Mouse (Mus musculus): ENCODE results near the gene Cyp2f2.

Gene Cyp2f2

GRCm38 (mm10) chr7:27133757-27134156 is 14.0 kb downstream of the Cyp2f2 start:
- in situ Hi-C loops (cut with MboI; ENCODE audit: unreplicated experiment in 2 of 2), result loop anchor here (25.0 kb wide), 2 partner anchors 321 to 1371 kb away; partner anchors contain the start of genes Cyp2g1 (in 1 of the 2) and Hnrnpul1 (in 1 of the 2)

GRCm38 (mm10) chr7:27136410-27136996 is 16.8 kb downstream of the Cyp2f2 start:
- in situ Hi-C loops (cut with MboI; ENCODE audit: unreplicated experiment in 2 of 2), result loop anchor here (25.0 kb wide), 2 partner anchors 324 to 1374 kb away; partner anchors contain the start of genes Cyp2g1 (in 1 of the 2) and Hnrnpul1 (in 1 of the 2)

GRCm38 (mm10) chr7:27153205-27153764 is 33.6 kb downstream of the Cyp2f2 start, which contains the start of gene Cyp2t4:
Gene Cyp2t4 (plus strand): TSS chr7:27153714.
- in situ Hi-C loops (cut with MboI; ENCODE audit: unreplicated experiment in 2 of 2), result loop anchor here in 1 of 2 experiments (25.0 kb wide), 1 partner anchor 1034 kb away; the partner anchor contains the start of gene Dyrk1b

- in situ Hi-C loops (cut with MboI; ENCODE audit: unreplicated experiment in 2 of 2), result loop anchor here in 1 of 2 experiments (25.0 kb wide), 1 partner anchor 1031 kb away; the partner anchor contains the start of gene Dyrk1b
These were observed 36.3 kb downstream of the Cyp2f2 start for GRCm38 (mm10) chr7:27156005-27156404.

GRCm38 (mm10) chr7:27158171-27158570 is 38.5 kb downstream of the Cyp2f2 start:
- in situ Hi-C loops (cut with MboI; ENCODE audit: unreplicated experiment in 2 of 2), result loop anchor here in 1 of 2 experiments (25.0 kb wide), 1 partner anchor 1029 kb away; the partner anchor contains the start of gene Dyrk1b

GRCm38 (mm10) chr7:27159256-27159655 is 39.5 kb downstream of the Cyp2f2 start:
- in situ Hi-C loops (cut with MboI; ENCODE audit: unreplicated experiment in 2 of 2), result loop anchor here in 1 of 2 experiments (25.0 kb wide), 1 partner anchor 1028 kb away; the partner anchor contains the start of gene Dyrk1b

GRCm38 (mm10) chr7:27159882-27160281 is 40.2 kb downstream of the Cyp2f2 start:
- in situ Hi-C loops (cut with MboI; ENCODE audit: unreplicated experiment in 2 of 2), result loop anchor here (5.0 to 25.0 kb wide), 3 partner anchors 117 to 1027 kb away; partner anchors contain the start of genes Dyrk1b (in 1 of the 2) and Zfp607b (in 1 of the 2)

GRCm38 (mm10) chr7:27160921-27161320 is 41.2 kb downstream of the Cyp2f2 start:
- in situ Hi-C loops (cut with MboI; ENCODE audit: unreplicated experiment in 2 of 2), result loop anchor here (5.0 to 25.0 kb wide), 3 partner anchors 116 to 1026 kb away; partner anchors contain the start of genes Dyrk1b (in 1 of the 2) and Zfp607b (in 1 of the 2)

- in situ Hi-C loops (cut with MboI; ENCODE audit: unreplicated experiment in 2 of 2), result loop anchor here (5.0 to 25.0 kb wide), 3 partner anchors 116 to 1026 kb away; partner anchors contain the start of genes Dyrk1b (in 1 of the 2) and Zfp607b (in 1 of the 2)
These were observed 42.0 kb downstream of the Cyp2f2 start for GRCm38 (mm10) chr7:27161744-27162143.

GRCm38 (mm10) chr7:27162780-27163449 is 43.2 kb downstream of the Cyp2f2 start:
- in situ Hi-C loops (cut with MboI; ENCODE audit: unreplicated experiment in 2 of 2), result loop anchor here (5.0 to 25.0 kb wide), 3 partner anchors 114 to 1024 kb away; partner anchors contain the start of genes Dyrk1b (in 1 of the 2) and Zfp607b (in 1 of the 2)

GRCm38 (mm10) chr7:27163450-27163805 is 43.7 kb downstream of the Cyp2f2 start:
- in situ Hi-C loops (cut with MboI; ENCODE audit: unreplicated experiment in 2 of 2), result loop anchor here (5.0 to 25.0 kb wide), 3 partner anchors 114 to 1024 kb away; partner anchors contain the start of genes Dyrk1b (in 1 of the 2) and Zfp607b (in 1 of the 2)

GRCm38 (mm10) chr7:27164112-27164947 is 44.6 kb downstream of the Cyp2f2 start:
- in situ Hi-C loops (cut with MboI; ENCODE audit: unreplicated experiment in 2 of 2), result loop anchor here (5.0 to 25.0 kb wide), 3 partner anchors 113 to 1023 kb away; partner anchors contain the start of genes Dyrk1b (in 1 of the 2) and Zfp607b (in 1 of the 2)

- in situ Hi-C loops (cut with MboI; ENCODE audit: unreplicated experiment in 2 of 2), result loop anchor here in 1 of 2 experiments (25.0 kb wide), 1 partner anchor 1022 kb away; the partner anchor contains the start of gene Dyrk1b
These were observed 45.4 kb downstream of the Cyp2f2 start for GRCm38 (mm10) chr7:27165007-27165655.

- in situ Hi-C loops (cut with MboI; ENCODE audit: unreplicated experiment in 2 of 2), result loop anchor here in 1 of 2 experiments (25.0 kb wide), 1 partner anchor 1022 kb away; the partner anchor contains the start of gene Dyrk1b
These were observed 46.0 kb downstream of the Cyp2f2 start for GRCm38 (mm10) chr7:27165696-27166095.

- in situ Hi-C loops (cut with MboI; ENCODE audit: unreplicated experiment in 2 of 2), result loop anchor here in 1 of 2 experiments (25.0 kb wide), 1 partner anchor 1021 kb away; the partner anchor contains the start of gene Dyrk1b
These were observed 46.5 kb downstream of the Cyp2f2 start for GRCm38 (mm10) chr7:27166229-27166613.

- in situ Hi-C loops (cut with MboI; ENCODE audit: unreplicated experiment in 2 of 2), result loop anchor here in 1 of 2 experiments (25.0 kb wide), 1 partner anchor 1020 kb away; the partner anchor contains the start of gene Dyrk1b
These were observed 47.1 kb downstream of the Cyp2f2 start, which contains the start of gene Egln2 for GRCm38 (mm10) chr7:27166614-27167474. Gene Egln2 (minus strand): TSS chr7:27166802.

- in situ Hi-C loops (cut with MboI; ENCODE audit: unreplicated experiment in 2 of 2), result loop anchor here in 1 of 2 experiments (25.0 kb wide), 1 partner anchor 1020 kb away; the partner anchor contains the start of gene Dyrk1b
These were observed 47.9 kb downstream of the Cyp2f2 start for GRCm38 (mm10) chr7:27167475-27168094.

Measured in v-Abl transformed pro-B cells (cell line).